Mouse (Mus musculus) layer of hippocampus, postnatal 36 days (tissue): ENCODE measurements around the gene Stim1. TPM values are rescaled to one million over a fixed set of nuclear protein-coding genes. Genes with fewer than 3 reads are reported as not detected.

Experiments
- DNase-seq, 2 experiments: peaks; one replicate each; pipeline ENCODE4 v3.0.0; 2022
- total RNA-seq, 2 experiments: library from RNA; stranded (reverse); gene quantifications; 2 replicates each; pipeline ENCODE4 v1.2.3; 2021

Stim1 gene
- total RNA-seq, 2 experiments from 2014 or later, result 66.1 to 67.8 TPM

- no peak for DNase-seq
Measured at GRCm38 (mm10) chr7:102305596-102305995, 38.0 kb downstream of the Stim1 start.

- DNase-seq, result no peak
Measured at GRCm38 (mm10) chr7:102310266-102310665, 42.7 kb downstream of the Stim1 start.

- no peak for DNase-seq
Measured at GRCm38 (mm10) chr7:102310821-102311220, 43.2 kb downstream of the Stim1 start.

GRCm38 (mm10) chr7:102312840-102313534, 45.4 kb downstream of the Stim1 start:
- DNase-seq, result no peak

GRCm38 (mm10) chr7:102313535-102313863, 45.9 kb downstream of the Stim1 start:
- DNase-seq, result no peak

- DNase-seq, result no peak
Measured at GRCm38 (mm10) chr7:102314107-102314506, 46.5 kb downstream of the Stim1 start.

- DNase-seq, result no peak
Measured at GRCm38 (mm10) chr7:102314908-102315307, 47.3 kb downstream of the Stim1 start.

GRCm38 (mm10) chr7:102315435-102315834, 47.8 kb downstream of the Stim1 start:
- no peak for DNase-seq

GRCm38 (mm10) chr7:102317583-102318168, 50.1 kb downstream of the Stim1 start:
- DNase-seq, result no peak

GRCm38 (mm10) chr7:102322137-102322536, 54.5 kb downstream of the Stim1 start:
- no peak for DNase-seq

- no peak for DNase-seq
Measured at GRCm38 (mm10) chr7:102326323-102326722, 58.7 kb downstream of the Stim1 start.

- no peak for DNase-seq
Measured at GRCm38 (mm10) chr7:102330270-102330669, 62.7 kb downstream of the Stim1 start.

- no peak for DNase-seq
Measured at GRCm38 (mm10) chr7:102331476-102331875, 63.9 kb downstream of the Stim1 start.

- DNase-seq, result no peak
Measured at GRCm38 (mm10) chr7:102333741-102334140, 66.1 kb downstream of the Stim1 start.

GRCm38 (mm10) chr7:102337326-102337725, 69.7 kb downstream of the Stim1 start:
- DNase-seq, result no peak

- DNase-seq, result no peak
Measured at GRCm38 (mm10) chr7:102337898-102338297, 70.3 kb downstream of the Stim1 start.

- DNase-seq, result no peak
Measured at GRCm38 (mm10) chr7:102338956-102339355, 71.3 kb downstream of the Stim1 start.

- no peak for DNase-seq
Measured at GRCm38 (mm10) chr7:102345893-102346292, 78.3 kb downstream of the Stim1 start.

- no peak for DNase-seq
Measured at GRCm38 (mm10) chr7:102347327-102347726, 79.7 kb downstream of the Stim1 start.

- no peak for DNase-seq
Measured at GRCm38 (mm10) chr7:102348681-102349080, 81.1 kb downstream of the Stim1 start.

- DNase-seq, result no peak
Measured at GRCm38 (mm10) chr7:102349236-102349635, 81.6 kb downstream of the Stim1 start.

GRCm38 (mm10) chr7:102353420-102353819, 85.8 kb downstream of the Stim1 start:
- DNase-seq, result no peak

GRCm38 (mm10) chr7:102358124-102358523, 90.5 kb downstream of the Stim1 start:
- DNase-seq, result no peak

- no peak for DNase-seq
Measured at GRCm38 (mm10) chr7:102361297-102361696, 93.7 kb downstream of the Stim1 start.

- no peak for DNase-seq
Measured at GRCm38 (mm10) chr7:102363853-102364252, 96.2 kb downstream of the Stim1 start.
